Mouse (Mus musculus): ENCODE data around the gene Gm11487. TPM values are rescaled to one million over a fixed set of nuclear protein-coding genes. Genes with fewer than 3 reads are reported as not detected.
"Not testable (repeated sequence)": the region's sequence is repeated elsewhere in the genome, so short reads cannot be mapped to it uniquely, and the experiment has no call there.

Gm11487 gene
- not detected for polyA plus RNA-seq (2012; fragmentation: generic; extraction: Trizol)

- not testable (repeated sequence) for H3K4me3 ChIP-seq; H3K27me3 ChIP-seq (ENCODE audit: control insufficient read depth, insufficient read depth, insufficient read length); H3ac ChIP-seq (ENCODE audit: control insufficient read depth, insufficient read length); H3K79me2 ChIP-seq (ENCODE audit: control insufficient read depth, insufficient read depth); H3K36me3 ChIP-seq (ENCODE audit: control insufficient read depth, insufficient read depth); H3K4me2 ChIP-seq (ENCODE audit: low read depth)
These were observed at the start of gene Gm11487 for GRCm38 (mm10) chr4:73404972-73405371. Gene Gm11487, minus strand, starts transcription at chr4:73405072.

DNA sequence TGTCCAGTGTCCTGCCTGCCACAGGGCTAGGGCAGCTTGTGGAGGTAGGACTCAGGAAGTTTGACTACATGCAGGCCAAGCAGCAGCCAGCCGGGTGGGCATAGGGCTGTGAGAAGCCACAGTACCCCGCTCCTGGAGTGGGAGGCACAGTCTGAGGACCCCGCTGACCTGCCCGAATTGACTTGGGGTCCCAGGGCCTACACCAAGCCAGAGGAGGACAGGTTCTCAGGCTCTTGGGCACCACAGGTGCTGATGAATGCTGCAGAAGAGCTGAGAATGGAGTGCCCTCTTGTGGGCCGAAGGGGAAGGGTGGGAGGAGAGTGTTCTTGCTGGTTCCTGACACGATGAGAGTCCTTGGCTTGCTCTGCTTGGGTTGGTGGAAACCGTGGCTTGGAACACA lies 39.8 kb upstream of the Gm11487 start:
- no peak overlapping the region for H3ac ChIP-seq (ENCODE audit: control insufficient read depth, insufficient read length)
- no peaks in the 10 kb centered on the region for H3K27me3 ChIP-seq (ENCODE audit: control insufficient read depth, insufficient read depth, insufficient read length)
- no peak overlapping the region for H3K4me2 ChIP-seq (ENCODE audit: low read depth)
- no peaks in the 10 kb centered on the region for H3K79me2 ChIP-seq (ENCODE audit: control insufficient read depth, insufficient read depth)
- no peaks in the 10 kb centered on the region for H3K36me3 ChIP-seq (ENCODE audit: control insufficient read depth, insufficient read depth)
- TF ChIP-seq SRF (IDR thresholded peaks at IDR 0.05; ENCODE audit: control insufficient read depth, insufficient read length, low read depth) (no peak), POLR2AphosphoS2 (IDR thresholded peaks at IDR 0.05; ENCODE audit: insufficient read length, low read depth) (no peak), TCF3 (IDR thresholded peaks at IDR 0.05; ENCODE audit: insufficient read length, low read depth) (no peak), MYOD1 (IDR thresholded peaks at IDR 0.05; ENCODE audit: control insufficient read depth in 1 of 3, insufficient read length in 2 of 3, low read depth in 2 of 3) (no peak), REST (IDR thresholded peaks at IDR 0.05; ENCODE audit: insufficient read depth, insufficient read length) (no peak), MAX (IDR thresholded peaks at IDR 0.05; ENCODE audit: low read depth) (no peak), TCF12 (IDR thresholded peaks at IDR 0.05; ENCODE audit: insufficient read depth, poor library complexity, severe bottlenecking) (no peak), E2F4 (IDR thresholded peaks at IDR 0.05; ENCODE audit: insufficient read depth) (no peak), CEBPB (IDR thresholded peaks at IDR 0.05; ENCODE audit: insufficient read depth, poor library complexity, severe bottlenecking) (no peak), MYOG (IDR thresholded peaks at IDR 0.05; ENCODE audit: control insufficient read depth in 1 of 3, insufficient read depth in 1 of 3, insufficient read length in 2 of 3, low read depth in 2 of 3) (no peak)
- H3K4me3 ChIP-seq, result no peak overlapping the region

DNA sequence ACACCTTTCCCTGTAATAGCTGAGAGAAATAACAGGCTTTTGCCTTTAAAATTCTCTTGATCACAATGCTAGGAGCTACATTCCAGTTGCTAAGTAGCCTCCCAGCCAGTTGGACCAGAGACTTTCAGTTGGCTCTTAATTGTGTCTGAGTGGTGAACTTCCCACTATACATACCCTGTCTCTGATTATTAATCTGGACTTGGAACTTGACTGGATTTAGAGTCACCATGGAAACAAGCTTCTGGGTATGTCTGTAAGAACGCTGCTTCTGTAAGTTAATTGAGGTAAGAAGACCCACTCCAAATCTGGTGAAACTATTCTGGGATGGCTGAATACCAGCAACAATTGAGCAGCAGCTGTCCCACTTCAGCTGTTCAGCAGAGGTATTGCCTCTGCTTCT lies 37.7 kb upstream of the Gm11487 start:
- Histone ChIP-seq H3K36me3 (ENCODE audit: control insufficient read depth, insufficient read depth) (no peaks in the 10 kb centered on the region), H3K4me3 (no peak overlapping the region), H3K4me2 (ENCODE audit: low read depth) (no peak overlapping the region), H3K27me3 (ENCODE audit: control insufficient read depth, insufficient read depth, insufficient read length) (no peaks in the 10 kb centered on the region), H3ac (ENCODE audit: control insufficient read depth, insufficient read length) (no peak overlapping the region), H3K79me2 (ENCODE audit: control insufficient read depth, insufficient read depth) (no peaks in the 10 kb centered on the region)
- no peak for TF ChIP-seq POLR2AphosphoS2 (IDR thresholded peaks at IDR 0.05; ENCODE audit: insufficient read length, low read depth)
- TF ChIP-seq MYOG (IDR thresholded peaks at IDR 0.05; ENCODE audit: control insufficient read depth in 1 of 3, insufficient read depth in 1 of 3, insufficient read length in 2 of 3, low read depth in 2 of 3), result no peak
- TF ChIP-seq CEBPB (IDR thresholded peaks at IDR 0.05; ENCODE audit: insufficient read depth, poor library complexity, severe bottlenecking), result no peak
- TF ChIP-seq E2F4 (IDR thresholded peaks at IDR 0.05; ENCODE audit: insufficient read depth), result no peak
- no peak for TF ChIP-seq TCF12 (IDR thresholded peaks at IDR 0.05; ENCODE audit: insufficient read depth, poor library complexity, severe bottlenecking)
- TF ChIP-seq USF1 (IDR thresholded peaks at IDR 0.05; ENCODE audit: low read depth), result no peak
- TF ChIP-seq POLR2A (IDR thresholded peaks at IDR 0.05; ENCODE audit: insufficient read length, low read depth), result no peak
- TF ChIP-seq REST (IDR thresholded peaks at IDR 0.05; ENCODE audit: insufficient read depth, insufficient read length), result no peak
- no peak for TF ChIP-seq TCF3 (IDR thresholded peaks at IDR 0.05; ENCODE audit: insufficient read length, low read depth)
- TF ChIP-seq MAX (IDR thresholded peaks at IDR 0.05; ENCODE audit: low read depth), result no peak
- TF ChIP-seq MYOD1 (IDR thresholded peaks at IDR 0.05; ENCODE audit: control insufficient read depth in 1 of 3, insufficient read length in 2 of 3, low read depth in 2 of 3), result no peak
- no peak for TF ChIP-seq SRF (IDR thresholded peaks at IDR 0.05; ENCODE audit: control insufficient read depth, insufficient read length, low read depth)

GRCm38 (mm10) chr4:73425903-73426302 lies 21.0 kb upstream of the Gm11487 start:
- Histone ChIP-seq H3K4me3 (no peak overlapping the region), H3K4me2 (ENCODE audit: low read depth) (no peak overlapping the region), H3K27me3 (ENCODE audit: control insufficient read depth, insufficient read depth, insufficient read length) (no peaks in the 10 kb centered on the region), H3K79me2 (ENCODE audit: control insufficient read depth, insufficient read depth) (no peaks in the 10 kb centered on the region), H3K36me3 (ENCODE audit: control insufficient read depth, insufficient read depth) (no peaks in the 10 kb centered on the region), H3ac (ENCODE audit: control insufficient read depth, insufficient read length) (no peak overlapping the region)
- no peak for TF ChIP-seq MYOD1 (IDR thresholded peaks at IDR 0.05; ENCODE audit: control insufficient read depth in 1 of 3, insufficient read length in 2 of 3, low read depth in 2 of 3)
- TF ChIP-seq MYOG (IDR thresholded peaks at IDR 0.05; ENCODE audit: control insufficient read depth in 1 of 3, insufficient read depth in 1 of 3, insufficient read length in 2 of 3, low read depth in 2 of 3), result no peak
- no peak for TF ChIP-seq SRF (IDR thresholded peaks at IDR 0.05; ENCODE audit: control insufficient read depth, insufficient read length, low read depth)
- TF ChIP-seq USF1 (IDR thresholded peaks at IDR 0.05; ENCODE audit: low read depth), result no peak
- TF ChIP-seq REST (IDR thresholded peaks at IDR 0.05; ENCODE audit: insufficient read depth, insufficient read length), result no peak

- no peaks in the 10 kb centered on the region for H3K79me2 ChIP-seq (ENCODE audit: control insufficient read depth, insufficient read depth)
- no peak overlapping the region for H3K4me3 ChIP-seq
- H3ac ChIP-seq (ENCODE audit: control insufficient read depth, insufficient read length), result no peak overlapping the region
- H3K36me3 ChIP-seq (ENCODE audit: control insufficient read depth, insufficient read depth), result no peaks in the 10 kb centered on the region
- no peak overlapping the region for H3K4me2 ChIP-seq (ENCODE audit: low read depth)
- no peaks in the 10 kb centered on the region for H3K27me3 ChIP-seq (ENCODE audit: control insufficient read depth, insufficient read depth, insufficient read length)
- TF ChIP-seq REST (IDR thresholded peaks at IDR 0.05; ENCODE audit: insufficient read depth, insufficient read length) (no peak), POLR2AphosphoS2 (IDR thresholded peaks at IDR 0.05; ENCODE audit: insufficient read length, low read depth) (no peak), TCF3 (IDR thresholded peaks at IDR 0.05; ENCODE audit: insufficient read length, low read depth) (no peak), CEBPB (IDR thresholded peaks at IDR 0.05; ENCODE audit: insufficient read depth, poor library complexity, severe bottlenecking) (no peak), MYOD1 (IDR thresholded peaks at IDR 0.05; ENCODE audit: control insufficient read depth in 1 of 3, insufficient read length in 2 of 3, low read depth in 2 of 3) (no peak), E2F4 (IDR thresholded peaks at IDR 0.05; ENCODE audit: insufficient read depth) (no peak), SRF (IDR thresholded peaks at IDR 0.05; ENCODE audit: control insufficient read depth, insufficient read length, low read depth) (no peak), TCF12 (IDR thresholded peaks at IDR 0.05; ENCODE audit: insufficient read depth, poor library complexity, severe bottlenecking) (no peak), MYOG (IDR thresholded peaks at IDR 0.05; ENCODE audit: control insufficient read depth in 1 of 3, insufficient read depth in 1 of 3, insufficient read length in 2 of 3, low read depth in 2 of 3) (no peak), MAX (IDR thresholded peaks at IDR 0.05; ENCODE audit: low read depth) (no peak), USF1 (IDR thresholded peaks at IDR 0.05; ENCODE audit: low read depth) (no peak), POLR2A (IDR thresholded peaks at IDR 0.05; ENCODE audit: insufficient read length, low read depth) (no peak)
These were observed 18.2 kb upstream of the Gm11487 start for GRCm38 (mm10) chr4:73423049-73423448.
